Mouse (Mus musculus): ENCODE data around the gene Ccl28. TPM values are rescaled to one million over a fixed set of nuclear protein-coding genes. Genes with fewer than 3 reads are reported as not detected.

Ccl28 gene
- total RNA-seq, 2 experiments from 2014 or later, result not detected

Other genes with a start within 250 kb of the Ccl28 start
- gene Paip1, start 195.2 kb upstream of the Ccl28 start, total RNA-seq (2021), result 100 to 1,000 TPM; 114 to 117 TPM
- gene 4833420G17Rik, start 161.1 kb upstream of the Ccl28 start, total RNA-seq (2021), result 1 to 10 TPM; 7.9 to 9.1 TPM
- 10 to 100 TPM; 10.3 to 11.5 TPM for gene Tmem267, start 135.8 kb upstream of the Ccl28 start, total RNA-seq (2021)
- gene 3110070M22Rik, start 135.4 kb upstream of the Ccl28 start, total RNA-seq (2021), result 1 to 10 TPM in 1 of 2 experiments, under 1 TPM in 1; 0.79 to 1.2 TPM
- gene Hmgcs1, start 66.6 kb downstream of the Ccl28 start, total RNA-seq (2021), result 10 to 100 TPM; 38.6 to 39.0 TPM
- 1 to 10 TPM; 1.2 to 1.6 TPM for gene Nim1k, start 132.1 kb downstream of the Ccl28 start, total RNA-seq (2021)
- gene Zfp131, start 167.1 kb downstream of the Ccl28 start, total RNA-seq (2021), result 10 to 100 TPM; 17.0 to 19.0 TPM
- not detected for gene AF067063, start 206.4 kb downstream of the Ccl28 start, total RNA-seq (2021)
- not detected for gene D13Ertd608e, start 212.2 kb downstream of the Ccl28 start, total RNA-seq (2021)

Measured in heart, postnatal 36 days (tissue).